Mouse (Mus musculus): ENCODE measurements around the gene Gpc1. TPM values are rescaled to one million over a fixed set of nuclear protein-coding genes. Genes with fewer than 3 reads are reported as not detected.

Gene Gpc1
- polyA plus RNA-seq, 2 experiments, result 75.5 to 76.2 TPM

DNA sequence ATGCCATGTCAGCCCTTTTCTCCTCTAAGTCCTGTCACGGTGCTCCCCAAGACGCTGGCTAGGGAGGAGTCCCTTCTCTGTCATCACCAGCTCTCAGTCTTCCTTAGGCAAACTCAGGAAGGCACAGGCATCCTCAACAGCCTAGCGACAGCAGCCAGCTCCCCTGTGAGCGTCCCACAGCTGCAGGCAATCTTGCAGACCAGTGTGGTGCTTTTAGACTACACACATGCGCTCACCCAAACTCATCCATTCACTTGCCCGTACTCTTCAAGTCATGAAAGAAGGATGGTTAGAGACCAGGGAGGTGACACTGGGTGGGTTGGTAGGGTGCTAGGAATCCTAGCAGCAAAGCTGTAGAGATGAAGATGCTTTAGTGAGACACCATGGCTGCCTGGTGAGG, 30.1 kb downstream of the Gpc1 start:
- no peak overlapping the region for H3K4me3 ChIP-seq (replicated peaks; ENCODE audit: low read length)
- no peak overlapping the region for H3K27ac ChIP-seq (replicated peaks; ENCODE audit: low read depth, low read length)
- H3K9ac ChIP-seq (ENCODE audit: low read depth, low read length, severe bottlenecking), result no peak overlapping the region
- no peaks in the 10 kb centered on the region for H3K27me3 ChIP-seq (ENCODE audit: control insufficient read depth, insufficient read depth, low read length)
- peaks cover 38% of the 10 kb centered on the region for H3K36me3 ChIP-seq (ENCODE audit: control insufficient read depth, insufficient read depth, low read length)
- no peak overlapping the region for H3K4me2 ChIP-seq (replicated peaks; ENCODE audit: low read depth, low read length, severe bottlenecking)
- TF ChIP-seq POLR2A (IDR thresholded peaks at IDR 0.05; ENCODE audit: borderline replicate concordance, extremely low read depth, insufficient read depth, insufficient read length), result no peak
- ATAC-seq (ENCODE audit: low FRiP score, low read depth) (no peak), DNase-seq (ENCODE audit: low spot score) (no peak)
- WGBS, result 65% methylated on average over 6 of the region's 6 CpGs
- no peaks in the 10 kb centered on the region for H3K4me1 ChIP-seq (ENCODE audit: control insufficient read depth, insufficient read depth, low read length)
- no peaks in the 10 kb centered on the region for H3K9me3 ChIP-seq (ENCODE audit: control insufficient read depth, low read length)

DNA sequence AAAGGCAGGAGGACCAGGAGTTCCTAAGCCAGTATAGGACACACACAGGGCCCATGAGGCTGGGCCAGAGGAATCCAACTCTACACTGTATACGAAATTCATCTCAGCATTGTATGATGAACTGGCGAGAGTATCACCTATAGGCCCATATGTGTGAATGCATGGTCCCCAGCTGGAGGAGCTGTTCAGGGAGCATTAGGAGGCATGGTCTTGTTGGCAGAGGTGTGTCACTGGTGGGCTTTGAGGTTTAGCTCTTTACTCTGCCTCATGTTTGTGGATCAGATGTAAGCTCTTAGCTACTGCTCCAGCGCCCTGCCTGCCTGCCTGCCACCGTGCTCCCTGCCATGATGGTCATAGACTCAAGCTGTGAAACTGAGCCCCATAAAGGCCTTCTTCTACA, 31.8 kb downstream of the Gpc1 start:
- no peaks in the 10 kb centered on the region for H3K4me1 ChIP-seq (ENCODE audit: control insufficient read depth, insufficient read depth, low read length)
- DNase-seq (ENCODE audit: low spot score) (no peak), ATAC-seq (ENCODE audit: low FRiP score, low read depth) (no peak)
- no peak for TF ChIP-seq POLR2A (IDR thresholded peaks at IDR 0.05; ENCODE audit: borderline replicate concordance, extremely low read depth, insufficient read depth, insufficient read length)
- H3K27ac ChIP-seq (replicated peaks; ENCODE audit: low read depth, low read length), result no peak overlapping the region
- H3K9ac ChIP-seq (ENCODE audit: low read depth, low read length, severe bottlenecking), result no peak overlapping the region
- H3K27me3 ChIP-seq (ENCODE audit: control insufficient read depth, insufficient read depth, low read length), result no peaks in the 10 kb centered on the region
- peaks cover 21% of the 10 kb centered on the region for H3K36me3 ChIP-seq (ENCODE audit: control insufficient read depth, insufficient read depth, low read length)
- 81% methylated on average over 4 of the region's 4 CpGs for WGBS
- no peak overlapping the region for H3K4me3 ChIP-seq (replicated peaks; ENCODE audit: low read length)
- H3K9me3 ChIP-seq (ENCODE audit: control insufficient read depth, low read length), result no peaks in the 10 kb centered on the region
- H3K4me2 ChIP-seq (replicated peaks; ENCODE audit: low read depth, low read length, severe bottlenecking), result no peak overlapping the region

DNA sequence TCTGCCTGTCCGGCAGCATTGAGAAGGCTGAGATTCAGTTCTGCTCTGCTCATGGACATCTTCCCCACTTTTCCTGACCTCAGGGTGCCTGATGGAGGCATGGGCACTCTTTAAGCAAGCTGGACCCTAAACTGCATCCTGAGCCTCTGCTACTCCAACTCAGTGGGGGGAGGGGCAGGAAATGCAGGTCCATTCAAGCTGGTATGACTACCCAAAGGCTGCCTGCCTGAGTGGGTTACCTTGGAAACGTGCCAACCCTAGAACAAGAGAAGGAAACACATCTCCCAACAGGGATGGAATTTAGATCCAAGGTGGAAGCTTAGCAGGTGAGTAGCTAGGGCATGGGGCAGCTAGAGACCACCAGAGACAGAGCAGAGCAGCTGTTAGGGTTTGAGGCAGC, 34.7 kb downstream of the Gpc1 start:
- Histone ChIP-seq H3K9me3 (ENCODE audit: control insufficient read depth, low read length) (no peaks in the 10 kb centered on the region), H3K36me3 (ENCODE audit: control insufficient read depth, insufficient read depth, low read length) (no peaks in the 10 kb centered on the region), H3K4me1 (ENCODE audit: control insufficient read depth, insufficient read depth, low read length) (no peaks in the 10 kb centered on the region), H3K9ac (ENCODE audit: low read depth, low read length, severe bottlenecking) (no peak overlapping the region), H3K27ac (replicated peaks; ENCODE audit: low read depth, low read length) (no peak overlapping the region), H3K4me3 (replicated peaks; ENCODE audit: low read length) (no peak overlapping the region), H3K27me3 (ENCODE audit: control insufficient read depth, insufficient read depth, low read length) (no peaks in the 10 kb centered on the region), H3K4me2 (replicated peaks; ENCODE audit: low read depth, low read length, severe bottlenecking) (no peak overlapping the region)
- ATAC-seq (ENCODE audit: low FRiP score, low read depth), result no peak
- 67% methylated on average over 2 of the region's 2 CpGs for WGBS
- no peak for TF ChIP-seq POLR2A (IDR thresholded peaks at IDR 0.05; ENCODE audit: borderline replicate concordance, extremely low read depth, insufficient read depth, insufficient read length)
- DNase-seq (ENCODE audit: low spot score), result no peak

- 70% methylated on average over 2 of the region's 2 CpGs for WGBS
- no peak overlapping the region for H3K27ac ChIP-seq (replicated peaks; ENCODE audit: low read depth, low read length)
- H3K9ac ChIP-seq (ENCODE audit: low read depth, low read length, severe bottlenecking), result no peak overlapping the region
- H3K4me2 ChIP-seq (replicated peaks; ENCODE audit: low read depth, low read length, severe bottlenecking), result no peak overlapping the region
- ATAC-seq (ENCODE audit: low FRiP score, low read depth) (no peak), DNase-seq (ENCODE audit: low spot score) (no peak)
- no peaks in the 10 kb centered on the region for H3K9me3 ChIP-seq (ENCODE audit: control insufficient read depth, low read length)
- no peaks in the 10 kb centered on the region for H3K4me1 ChIP-seq (ENCODE audit: control insufficient read depth, insufficient read depth, low read length)
- H3K4me3 ChIP-seq (replicated peaks; ENCODE audit: low read length), result no peak overlapping the region
- TF ChIP-seq POLR2A (IDR thresholded peaks at IDR 0.05; ENCODE audit: borderline replicate concordance, extremely low read depth, insufficient read depth, insufficient read length), result no peak
- no peaks in the 10 kb centered on the region for H3K36me3 ChIP-seq (ENCODE audit: control insufficient read depth, insufficient read depth, low read length)
- no peaks in the 10 kb centered on the region for H3K27me3 ChIP-seq (ENCODE audit: control insufficient read depth, insufficient read depth, low read length)
Measured at GRCm38 (mm10) chr1:92869985-92870384, 38.5 kb downstream of the Gpc1 start.

- Histone ChIP-seq H3K4me3 (replicated peaks; ENCODE audit: low read length) (no peak overlapping the region), H3K27me3 (ENCODE audit: control insufficient read depth, insufficient read depth, low read length) (no peaks in the 10 kb centered on the region), H3K9ac (ENCODE audit: low read depth, low read length, severe bottlenecking) (no peak overlapping the region), H3K36me3 (ENCODE audit: control insufficient read depth, insufficient read depth, low read length) (no peaks in the 10 kb centered on the region), H3K4me1 (ENCODE audit: control insufficient read depth, insufficient read depth, low read length) (no peaks in the 10 kb centered on the region), H3K9me3 (ENCODE audit: control insufficient read depth, low read length) (no peaks in the 10 kb centered on the region), H3K27ac (replicated peaks; ENCODE audit: low read depth, low read length) (no peak overlapping the region), H3K4me2 (replicated peaks; ENCODE audit: low read depth, low read length, severe bottlenecking) (no peak overlapping the region)
- ATAC-seq (ENCODE audit: low FRiP score, low read depth) (no peak), DNase-seq (ENCODE audit: low spot score) (no peak)
- TF ChIP-seq POLR2A (IDR thresholded peaks at IDR 0.05; ENCODE audit: borderline replicate concordance, extremely low read depth, insufficient read depth, insufficient read length), result no peak
- WGBS, result 81% methylated on average over 7 of the region's 7 CpGs
Measured at GRCm38 (mm10) chr1:92872666-92873065, 41.2 kb downstream of the Gpc1 start.

GRCm38 (mm10) chr1:92874011-92874410, 42.6 kb downstream of the Gpc1 start:
- Histone ChIP-seq H3K27me3 (ENCODE audit: control insufficient read depth, insufficient read depth, low read length) (no peaks in the 10 kb centered on the region), H3K36me3 (ENCODE audit: control insufficient read depth, insufficient read depth, low read length) (no peaks in the 10 kb centered on the region), H3K4me1 (ENCODE audit: control insufficient read depth, insufficient read depth, low read length) (no peaks in the 10 kb centered on the region), H3K9me3 (ENCODE audit: control insufficient read depth, low read length) (no peaks in the 10 kb centered on the region), H3K4me3 (replicated peaks; ENCODE audit: low read length) (no peak overlapping the region), H3K4me2 (replicated peaks; ENCODE audit: low read depth, low read length, severe bottlenecking) (no peak overlapping the region), H3K9ac (ENCODE audit: low read depth, low read length, severe bottlenecking) (no peak overlapping the region), H3K27ac (replicated peaks; ENCODE audit: low read depth, low read length) (no peak overlapping the region)
- DNase-seq (ENCODE audit: low spot score) (no peak), ATAC-seq (ENCODE audit: low FRiP score, low read depth) (no peak)
- 85% methylated on average over 3 of the region's 3 CpGs for WGBS
- no peak for TF ChIP-seq POLR2A (IDR thresholded peaks at IDR 0.05; ENCODE audit: borderline replicate concordance, extremely low read depth, insufficient read depth, insufficient read length)

All from limb, embryonic 14.5 days (tissue).